Mouse (Mus musculus): ENCODE results near the gene Psmc3. TPM values are rescaled to one million over a fixed set of nuclear protein-coding genes. Genes with fewer than 3 reads are reported as not detected.
"Not testable (repeated sequence)": the region's sequence is repeated elsewhere in the genome, so short reads cannot be mapped to it uniquely, and the experiment has no call there.

Psmc3 gene
- polyA plus RNA-seq, 1 experiment from 2014 or later, result 109 TPM

GRCm38 (mm10) chr2:91098156-91098555, 44.3 kb downstream of the Psmc3 start:
- peaks cover 19% of the 10 kb centered on the region for H3K4me1 ChIP-seq (ENCODE audit: insufficient read depth)
- H3K4me2 ChIP-seq (ENCODE audit: low read depth, low read length), result peak overlapping the region; percentile 65
- 0 out of 2 replicates have a peak, but pooled peaks cover 4% of the 10 kb centered on the region for H3K36me3 ChIP-seq (replicated peaks; ENCODE audit: insufficient read depth, low read length)
- peak overlapping the region; percentile 54 for H3K4me3 ChIP-seq (ENCODE audit: low read depth, low read length)
- ATAC-seq (no peak), DNase-seq (no peak)
- TF ChIP-seq CTCF (IDR thresholded peaks at IDR 0.05; ENCODE audit: low read depth) (no peak), EP300 (IDR thresholded peaks at IDR 0.05; ENCODE audit: low read depth) (no peak)
- H3K9ac ChIP-seq (replicated peaks), result peak overlapping the region; percentile 77
- H3K27ac ChIP-seq (ENCODE audit: low read depth), result peak overlapping the region; percentile 84
- WGBS (ENCODE audit: insufficient replicate concordance), result 38% methylated on average over 2 of the region's 2 CpGs
- no peaks in the 10 kb centered on the region for H3K9me3 ChIP-seq (ENCODE audit: low read length)
- no peaks in the 10 kb centered on the region for H3K27me3 ChIP-seq (ENCODE audit: insufficient read depth, low read length)

GRCm38 (mm10) chr2:91101124-91101740, 47.4 kb downstream of the Psmc3 start:
- Histone ChIP-seq H3K4me3 (ENCODE audit: low read depth, low read length) (no peak overlapping the region), H3K27ac (ENCODE audit: low read depth) (no peak overlapping the region), H3K27me3 (ENCODE audit: insufficient read depth, low read length) (no peaks in the 10 kb centered on the region), H3K4me2 (ENCODE audit: low read depth, low read length) (peak overlapping the region; percentile 36; the same call in 1 of the 2 replicates), H3K4me1 (ENCODE audit: insufficient read depth) (peaks cover 13% of the 10 kb centered on the region), H3K36me3 (replicated peaks; ENCODE audit: insufficient read depth, low read length) (peaks cover 11% of the 10 kb centered on the region; the same call in 1 of the 2 replicates), H3K9ac (replicated peaks) (0 out of 2 replicates have a peak overlapping the region, but pooled peaks have one; percentile 7), H3K9me3 (ENCODE audit: low read length) (no peaks in the 10 kb centered on the region)
- DNase-seq, result peak; percentile 93
- peak; percentile 67 for ATAC-seq
- 12% methylated on average over 7 of the region's 7 CpGs for WGBS (ENCODE audit: insufficient replicate concordance)
- TF ChIP-seq CTCF (IDR thresholded peaks at IDR 0.05; ENCODE audit: low read depth) (peak; percentile 97), EP300 (IDR thresholded peaks at IDR 0.05; ENCODE audit: low read depth) (no peak)

- no peaks in the 10 kb centered on the region for H3K27me3 ChIP-seq (ENCODE audit: insufficient read depth, low read length)
- H3K4me2 ChIP-seq (ENCODE audit: low read depth, low read length), result no peak overlapping the region
- no peak overlapping the region for H3K4me3 ChIP-seq (ENCODE audit: low read depth, low read length)
- no peak overlapping the region for H3K27ac ChIP-seq (ENCODE audit: low read depth)
- H3K36me3 ChIP-seq (replicated peaks; ENCODE audit: insufficient read depth, low read length), result peaks cover 7% of the 10 kb centered on the region; the same call in 1 of the 2 replicates
- H3K4me1 ChIP-seq (ENCODE audit: insufficient read depth), result peaks cover 21% of the 10 kb centered on the region
- WGBS (ENCODE audit: insufficient replicate concordance), result 70% methylated on average over 3 of the region's 3 CpGs
- no peak for TF ChIP-seq EP300 (IDR thresholded peaks at IDR 0.05; ENCODE audit: low read depth)
- TF ChIP-seq CTCF (IDR thresholded peaks at IDR 0.05; ENCODE audit: low read depth), result no peak
- ATAC-seq, result no peak
- DNase-seq, result no peak
- H3K9ac ChIP-seq (replicated peaks), result no peak overlapping the region
- no peaks in the 10 kb centered on the region for H3K9me3 ChIP-seq (ENCODE audit: low read length)
These were observed 54.3 kb downstream of the Psmc3 start for GRCm38 (mm10) chr2:91108156-91108555.

GRCm38 (mm10) chr2:91109241-91109640, 55.4 kb downstream of the Psmc3 start:
- Histone ChIP-seq H3K9me3 (ENCODE audit: low read length) (no peaks in the 10 kb centered on the region), H3K9ac (replicated peaks) (no peak overlapping the region), H3K36me3 (replicated peaks; ENCODE audit: insufficient read depth, low read length) (peaks cover 7% of the 10 kb centered on the region; the same call in 1 of the 2 replicates), H3K4me1 (ENCODE audit: insufficient read depth) (peaks cover 21% of the 10 kb centered on the region), H3K27ac (ENCODE audit: low read depth) (no peak overlapping the region), H3K4me3 (ENCODE audit: low read depth, low read length) (no peak overlapping the region), H3K4me2 (ENCODE audit: low read depth, low read length) (no peak overlapping the region), H3K27me3 (ENCODE audit: insufficient read depth, low read length) (no peaks in the 10 kb centered on the region)
- DNase-seq (no peak), ATAC-seq (no peak)
- TF ChIP-seq CTCF (IDR thresholded peaks at IDR 0.05; ENCODE audit: low read depth), result no peak
- no peak for TF ChIP-seq EP300 (IDR thresholded peaks at IDR 0.05; ENCODE audit: low read depth)
- 82% methylated on average over 5 of the region's 5 CpGs for WGBS (ENCODE audit: insufficient replicate concordance)

- Histone ChIP-seq H3K27ac (ENCODE audit: low read depth) (peak overlapping the region; percentile 55; the same call in 1 of the 2 replicates), H3K4me3 (ENCODE audit: low read depth, low read length) (no peak overlapping the region), H3K9me3 (ENCODE audit: low read length) (no peaks in the 10 kb centered on the region), H3K9ac (replicated peaks) (no peak overlapping the region), H3K4me1 (ENCODE audit: insufficient read depth) (peaks cover 21% of the 10 kb centered on the region), H3K4me2 (ENCODE audit: low read depth, low read length) (no peak overlapping the region), H3K36me3 (replicated peaks; ENCODE audit: insufficient read depth, low read length) (peaks cover 4% of the 10 kb centered on the region; the same call in 1 of the 2 replicates), H3K27me3 (ENCODE audit: insufficient read depth, low read length) (no peaks in the 10 kb centered on the region)
- 71% methylated on average over 5 of the region's 5 CpGs for WGBS (ENCODE audit: insufficient replicate concordance)
- TF ChIP-seq CTCF (IDR thresholded peaks at IDR 0.05; ENCODE audit: low read depth), result no peak
- no peak for TF ChIP-seq EP300 (IDR thresholded peaks at IDR 0.05; ENCODE audit: low read depth)
- DNase-seq, result no peak
- ATAC-seq, result peak; percentile 68
These were observed 56.1 kb downstream of the Psmc3 start for GRCm38 (mm10) chr2:91109807-91110385.

GRCm38 (mm10) chr2:91110429-91110828, 56.6 kb downstream of the Psmc3 start:
- ATAC-seq, result no peak
- peaks cover 23% of the 10 kb centered on the region for H3K4me1 ChIP-seq (ENCODE audit: insufficient read depth)
- H3K4me2 ChIP-seq (ENCODE audit: low read depth, low read length), result no peak overlapping the region
- DNase-seq, result no peak
- TF ChIP-seq CTCF (IDR thresholded peaks at IDR 0.05; ENCODE audit: low read depth) (peak; percentile 40; the same call in 1 of the 2 replicates), EP300 (IDR thresholded peaks at IDR 0.05; ENCODE audit: low read depth) (no peak)
- H3K4me3 ChIP-seq (ENCODE audit: low read depth, low read length), result no peak overlapping the region
- no peaks in the 10 kb centered on the region for H3K27me3 ChIP-seq (ENCODE audit: insufficient read depth, low read length)
- WGBS (ENCODE audit: insufficient replicate concordance), result 84% methylated on average over 6 of the region's 6 CpGs
- H3K9ac ChIP-seq (replicated peaks), result no peak overlapping the region
- H3K9me3 ChIP-seq (ENCODE audit: low read length), result no peaks in the 10 kb centered on the region
- H3K36me3 ChIP-seq (replicated peaks; ENCODE audit: insufficient read depth, low read length), result peaks cover 3% of the 10 kb centered on the region; the same call in 1 of the 2 replicates
- peak overlapping the region; percentile 55; the same call in 1 of the 2 replicates for H3K27ac ChIP-seq (ENCODE audit: low read depth)

- not testable (repeated sequence) for ATAC-seq; DNase-seq; H3K4me3 ChIP-seq (ENCODE audit: low read depth, low read length); H3K36me3 ChIP-seq (replicated peaks; ENCODE audit: insufficient read depth, low read length); H3K27ac ChIP-seq (ENCODE audit: low read depth); H3K4me2 ChIP-seq (ENCODE audit: low read depth, low read length); H3K9ac ChIP-seq (replicated peaks); H3K9me3 ChIP-seq (ENCODE audit: low read length); H3K27me3 ChIP-seq (ENCODE audit: insufficient read depth, low read length)
- peaks cover 24% of the 10 kb centered on the region for H3K4me1 ChIP-seq (ENCODE audit: insufficient read depth)
- 84% methylated on average over 3 of the region's 3 CpGs for WGBS (ENCODE audit: insufficient replicate concordance)
These were observed 58.0 kb downstream of the Psmc3 start for GRCm38 (mm10) chr2:91111832-91112231.
